Mouse (Mus musculus) forelimb bud, embryonic 11.5 days (tissue): ENCODE data around the gene Pip5k1b.

ENCODE experiments used
- DNase-seq: peaks from one replicate; pipeline ENCODE4 v3.0.0-alpha.2; 2012; ENCODE audit warnings: low read depth, low spot score

The Pip5k1b gene

DNA sequence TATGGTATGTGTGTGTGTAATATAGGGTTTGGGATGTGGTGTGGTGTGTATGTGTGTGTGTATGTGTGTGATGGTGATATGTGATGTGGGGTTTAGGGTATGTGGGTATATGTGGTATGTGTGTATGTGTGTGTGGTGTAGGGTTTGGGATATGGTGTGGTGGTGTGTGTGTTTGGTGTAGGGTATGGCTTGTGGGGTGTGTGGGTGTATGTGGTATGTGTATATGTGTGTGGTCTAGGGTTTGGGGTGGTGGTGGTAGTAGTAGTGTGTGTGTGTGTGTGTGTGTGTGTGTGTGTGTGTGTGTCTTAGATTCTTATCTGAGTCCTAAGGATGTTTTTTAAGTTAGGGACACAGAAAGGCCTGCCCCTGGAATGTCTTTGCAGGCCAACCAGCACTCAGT is 37.3 kb downstream of the Pip5k1b start:
- no peak for DNase-seq

DNA sequence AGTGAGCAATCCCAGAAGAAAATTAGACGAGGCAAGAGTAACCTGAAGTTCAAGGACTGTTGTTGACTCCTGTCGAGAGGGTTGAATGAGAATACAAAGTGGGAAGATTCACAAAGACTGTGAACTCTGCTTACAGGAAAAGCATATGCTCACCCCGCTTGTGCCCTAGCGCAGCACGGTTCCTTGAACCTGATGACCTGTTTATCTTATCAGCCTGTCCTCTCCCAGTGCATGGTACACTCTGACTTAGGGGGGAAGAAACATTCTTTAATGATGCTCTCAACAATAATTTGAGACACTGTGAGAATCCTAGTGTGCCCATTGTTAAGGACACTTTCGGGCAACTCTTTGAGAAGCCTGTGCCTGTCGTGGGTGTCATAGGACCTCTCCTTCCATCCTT is 38.6 kb downstream of the Pip5k1b start:
- DNase-seq, result no peak

DNA sequence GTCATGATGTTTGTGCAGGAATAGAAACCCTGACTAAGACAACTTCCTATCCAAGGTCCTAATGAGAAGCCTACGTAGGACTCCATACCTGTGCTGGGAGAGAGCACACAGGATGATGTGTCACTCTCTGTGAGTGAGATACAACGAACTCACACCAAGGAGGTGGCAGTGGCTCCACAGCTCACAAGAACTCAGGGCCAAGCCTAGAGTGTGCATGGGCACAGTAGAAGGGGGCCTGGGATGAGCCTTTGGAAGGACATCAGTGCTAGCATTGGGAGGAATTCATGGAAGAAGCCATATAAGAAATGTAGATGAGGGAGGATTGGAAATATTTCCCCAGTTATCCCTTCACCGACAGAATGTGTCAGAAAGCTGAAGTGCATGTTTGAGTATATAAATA is 39.7 kb downstream of the Pip5k1b start:
- no peak for DNase-seq

DNA sequence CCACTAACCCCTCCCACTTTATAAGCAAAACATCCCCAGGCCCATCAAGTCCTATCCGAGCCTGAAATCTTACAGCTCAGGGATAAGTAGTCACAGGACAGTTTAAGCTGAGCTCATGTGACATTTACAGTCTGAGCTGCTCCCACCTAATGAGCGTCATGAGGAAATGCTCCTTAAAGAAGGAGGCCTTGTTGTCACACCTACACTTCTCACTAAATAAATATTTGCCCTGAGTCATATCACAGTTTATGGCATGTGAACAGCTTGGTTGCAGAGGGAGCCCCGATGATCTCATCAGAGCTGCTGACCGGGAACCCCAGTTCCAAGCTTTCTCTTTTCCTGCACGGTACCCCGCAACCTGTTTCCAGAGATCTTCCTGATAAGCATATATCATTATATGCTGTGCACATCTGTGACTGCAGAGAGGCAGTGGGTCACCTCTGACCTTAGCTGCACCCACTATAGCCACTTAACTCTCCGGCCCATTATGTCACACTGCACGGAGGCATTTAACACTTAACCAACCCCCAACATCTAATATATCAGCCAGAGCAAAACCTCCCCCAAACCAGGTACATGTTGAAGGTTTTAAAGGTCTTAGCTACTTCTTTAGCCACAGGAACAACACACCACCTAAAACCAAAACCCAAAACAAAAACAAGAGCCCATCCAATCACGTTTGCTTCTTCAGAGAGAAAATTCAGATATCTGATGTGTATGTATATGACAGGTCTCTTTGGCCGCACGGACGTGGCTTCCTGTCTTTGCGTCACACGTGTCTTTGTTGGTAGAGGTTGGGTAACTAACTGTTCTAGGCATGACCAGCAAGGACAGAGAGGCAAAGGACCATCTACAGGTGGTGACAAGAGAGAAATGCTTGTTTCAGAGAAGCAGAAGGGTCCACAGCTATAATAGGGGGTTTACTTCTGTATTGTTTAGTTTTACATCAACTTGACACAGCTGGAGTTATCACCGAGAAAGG is 40.7 kb downstream of the Pip5k1b start:
- DNase-seq, result no peak

DNA sequence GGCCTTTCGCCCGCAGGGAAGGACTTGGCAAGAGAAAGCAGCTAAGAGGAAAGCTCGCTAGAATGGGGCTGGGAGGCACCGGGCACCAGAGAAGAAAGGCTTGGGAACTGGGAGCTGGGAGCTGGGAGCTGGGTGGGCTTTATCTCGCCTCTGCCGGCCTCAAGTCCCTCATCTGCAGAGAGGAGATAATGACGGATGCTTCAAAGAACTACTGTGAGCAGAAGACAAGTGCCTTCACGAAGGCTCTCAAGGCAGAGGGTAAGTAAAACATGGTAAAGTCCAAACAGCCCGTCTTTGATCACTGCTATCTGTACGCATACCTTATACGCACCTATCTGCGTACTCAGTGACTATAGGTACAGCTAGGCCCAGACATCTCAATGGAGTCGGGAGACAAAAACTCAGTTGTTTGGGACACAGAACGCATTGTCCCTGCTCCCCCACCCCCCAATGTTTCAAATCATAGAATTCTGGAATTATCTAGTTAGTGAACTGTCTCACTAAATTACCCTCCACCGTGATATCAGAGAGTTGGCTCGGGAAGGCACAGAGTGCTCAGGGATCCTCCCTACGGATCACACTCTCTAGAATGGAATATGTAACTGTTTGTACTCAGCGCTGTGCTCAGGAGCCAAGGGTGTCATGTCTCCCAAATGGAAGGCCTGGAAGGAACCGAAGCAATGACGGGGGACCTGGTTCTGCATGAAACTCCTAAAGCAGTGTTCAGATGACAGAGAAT is 42.4 kb downstream of the Pip5k1b start:
- no peak for DNase-seq

DNA sequence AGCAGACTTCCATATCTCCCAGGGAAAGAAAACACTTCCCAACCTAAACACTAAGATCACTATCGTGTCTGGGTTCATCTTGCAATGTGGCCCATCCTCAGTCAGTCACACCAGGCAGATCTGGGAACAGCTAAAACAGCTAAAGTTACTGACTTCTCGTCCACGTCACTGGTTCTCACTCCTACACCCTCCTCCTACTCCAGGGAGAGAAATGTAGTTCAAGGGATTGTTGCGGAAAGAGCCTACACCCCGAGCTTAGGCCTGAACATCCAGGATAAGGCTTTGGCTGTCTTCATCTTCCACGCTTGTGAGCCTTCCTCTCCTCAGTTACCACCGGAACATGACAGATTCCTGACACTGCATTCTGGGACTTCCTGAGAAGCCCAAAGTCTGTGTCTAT is 43.7 kb downstream of the Pip5k1b start:
- no peak for DNase-seq

DNA sequence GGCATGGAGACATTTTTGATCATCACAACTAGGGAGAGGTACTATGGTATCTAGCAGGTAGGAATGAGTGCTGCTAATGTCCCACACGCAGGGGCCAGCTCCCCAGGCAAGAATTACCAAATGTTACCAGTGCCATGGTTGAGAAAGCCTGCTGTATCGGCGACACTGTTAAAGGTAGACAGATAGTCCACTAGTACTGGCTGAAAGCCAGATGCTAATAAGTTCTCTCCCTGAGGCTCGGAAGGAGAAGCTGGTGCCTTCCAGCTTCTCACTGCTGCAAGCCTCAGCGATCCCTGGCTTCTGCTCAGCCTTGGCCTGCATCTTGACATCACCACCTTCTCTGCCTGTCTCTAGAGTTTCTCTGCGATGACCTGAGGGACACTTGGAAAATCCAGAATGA is 46.3 kb downstream of the Pip5k1b start:
- DNase-seq, result no peak

DNA sequence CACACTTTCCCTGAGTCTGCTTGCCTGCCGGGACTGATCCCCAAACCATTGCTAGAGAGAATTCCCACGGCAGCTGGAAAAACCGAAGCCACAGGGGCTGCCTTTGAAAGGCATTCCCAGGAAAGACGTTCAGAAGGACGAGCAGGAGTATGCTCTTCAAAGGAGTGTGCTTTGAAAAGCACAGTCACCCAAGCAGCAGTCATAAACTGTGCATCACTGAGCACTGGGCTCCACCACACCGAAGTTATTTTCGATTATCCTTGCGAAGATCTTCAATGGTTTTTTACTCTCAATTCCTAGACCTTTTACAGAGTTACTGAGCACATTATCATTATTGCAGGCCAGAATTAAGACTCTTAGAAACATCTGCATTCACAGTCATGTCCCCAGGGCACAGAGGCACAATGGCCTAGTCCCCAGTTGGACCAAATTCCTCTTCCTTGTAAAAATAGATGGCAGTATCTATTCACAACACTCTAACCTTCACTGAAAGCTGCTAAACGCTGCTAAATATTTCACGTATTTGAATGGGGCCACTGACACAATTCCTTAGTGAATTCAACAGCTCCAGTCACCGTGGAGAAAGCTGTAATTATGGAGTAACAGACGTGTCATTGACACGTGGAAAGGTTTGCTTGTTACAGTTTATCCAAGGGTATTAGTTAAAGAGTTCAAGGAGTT is 47.4 kb downstream of the Pip5k1b start:
- DNase-seq, result no peak

DNA sequence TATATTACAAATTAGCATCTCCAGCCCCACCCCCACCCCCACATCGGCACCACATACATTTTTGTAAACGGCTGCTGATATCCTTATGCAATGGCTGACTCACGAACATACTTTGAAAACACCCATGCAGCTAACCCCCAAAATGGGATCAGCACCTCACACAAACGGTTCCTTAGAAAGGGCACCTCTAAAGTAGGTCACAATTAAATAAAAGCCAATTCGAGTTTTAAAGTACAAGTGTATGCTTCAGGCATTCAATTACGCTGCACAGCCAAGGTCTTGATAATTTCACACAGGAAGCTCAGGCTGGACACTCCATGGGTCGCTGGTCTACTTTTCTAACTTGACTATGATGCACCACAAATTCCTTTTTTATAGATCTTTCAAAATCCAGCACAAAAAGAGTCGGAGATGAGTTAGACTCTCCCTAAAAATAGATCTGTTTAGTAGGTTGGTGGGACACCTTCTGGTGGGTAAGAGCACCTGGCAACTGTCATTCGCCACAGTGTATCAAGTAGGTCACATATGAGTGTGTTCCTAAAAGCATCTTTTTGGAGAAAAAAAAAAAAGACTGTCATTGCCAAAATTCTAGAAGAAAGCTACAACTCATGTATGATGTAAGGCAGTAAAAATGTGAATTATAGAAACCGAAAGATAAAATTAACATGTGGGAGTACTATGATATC is 52.8 kb downstream of the Pip5k1b start:
- DNase-seq, result no peak

DNA sequence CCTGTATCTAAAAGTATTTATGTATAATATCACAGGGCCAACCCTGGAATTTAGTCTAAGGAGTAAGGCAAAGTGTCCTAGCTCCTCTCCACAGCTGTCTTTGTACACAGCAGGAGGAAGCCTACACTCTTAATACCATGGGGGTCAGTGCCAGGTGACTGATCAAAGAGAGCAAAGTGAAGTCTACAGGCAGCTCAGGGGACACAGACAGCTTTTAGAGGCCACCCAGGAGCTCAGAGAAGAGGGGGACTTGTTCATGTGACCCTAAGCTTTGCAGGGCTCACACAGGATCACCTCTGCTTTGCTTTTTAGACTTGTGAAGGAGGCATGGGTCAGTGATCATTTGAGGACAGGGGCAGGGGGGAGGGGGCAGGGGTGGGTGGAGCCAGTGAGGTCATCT is 54.1 kb downstream of the Pip5k1b start:
- no peak for DNase-seq

DNA sequence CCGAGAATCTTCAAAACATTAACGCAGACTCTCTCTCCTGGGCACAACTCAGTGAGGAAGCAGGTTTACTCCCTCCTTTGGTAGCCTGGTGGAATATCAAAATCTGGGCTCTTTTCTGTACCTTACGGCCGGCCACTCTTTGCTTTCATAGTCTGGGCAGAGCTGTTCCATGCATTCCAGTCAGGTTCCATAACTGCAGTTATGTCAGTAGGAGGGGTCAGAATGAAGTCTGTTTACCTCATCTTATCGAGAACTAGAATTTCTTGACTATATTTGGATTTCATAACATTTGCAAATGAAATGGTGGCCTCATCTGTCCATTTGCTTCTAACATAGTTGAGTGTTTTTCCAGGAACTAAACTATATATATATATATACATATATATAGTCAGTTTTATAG is 55.2 kb downstream of the Pip5k1b start:
- no peak for DNase-seq

DNA sequence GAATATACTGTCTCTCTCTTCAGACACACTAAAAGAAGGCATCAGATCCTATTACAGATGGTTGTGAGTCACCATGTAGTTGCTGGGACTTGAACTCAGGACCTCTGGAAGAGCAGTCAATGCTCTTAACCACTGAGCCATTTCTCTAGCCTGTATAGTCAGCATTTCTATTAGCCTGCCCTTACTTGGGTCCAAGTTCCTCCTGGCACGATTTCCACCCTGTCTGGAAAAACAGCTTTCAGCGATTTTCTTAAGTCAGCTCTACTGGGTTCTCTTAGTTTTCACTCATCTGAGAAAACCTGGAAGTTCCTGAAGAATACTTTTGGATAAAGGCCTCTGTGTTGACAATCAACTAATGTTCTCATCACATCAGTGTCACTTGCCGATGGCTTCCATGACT is 56.4 kb downstream of the Pip5k1b start:
- no peak for DNase-seq

DNA sequence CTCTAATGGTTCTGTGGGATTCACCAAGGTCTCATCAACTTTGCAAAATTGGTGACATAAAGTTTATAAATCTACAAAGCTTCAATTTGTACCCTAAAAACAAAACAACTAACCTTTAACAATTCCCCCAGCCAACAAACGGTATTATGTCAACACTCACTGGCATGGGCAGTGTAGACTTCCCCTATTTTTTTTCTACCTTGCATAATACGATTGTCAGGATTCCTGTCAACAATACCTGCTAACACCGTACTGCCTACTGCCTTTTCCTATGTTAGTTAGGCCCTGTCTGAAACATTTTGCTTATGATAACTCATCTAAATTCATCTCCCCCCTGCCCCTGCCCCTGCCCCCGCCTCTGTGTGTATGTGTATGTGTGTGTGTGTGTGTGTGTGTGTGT is 61.8 kb downstream of the Pip5k1b start:
- DNase-seq, result no peak

DNA sequence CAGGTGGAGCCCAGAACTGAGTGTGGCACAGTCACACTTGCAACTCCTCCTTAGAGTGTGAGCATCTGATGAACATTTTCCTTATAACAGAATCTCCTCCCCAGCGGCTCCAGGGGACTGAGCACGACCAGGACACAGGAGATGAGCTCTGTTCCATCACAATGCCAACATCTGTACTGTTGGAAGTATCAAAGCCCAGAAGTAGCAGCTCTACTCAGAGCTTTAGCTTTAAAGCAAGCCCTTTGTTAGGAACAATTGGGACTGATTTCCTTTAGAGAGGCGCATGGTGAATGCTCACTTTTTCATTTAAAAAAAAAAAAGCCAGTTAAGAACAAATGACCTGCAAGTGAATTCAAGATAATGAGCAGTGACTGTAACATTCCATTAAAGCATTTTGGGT is 63.8 kb downstream of the Pip5k1b start:
- no peak for DNase-seq

DNA sequence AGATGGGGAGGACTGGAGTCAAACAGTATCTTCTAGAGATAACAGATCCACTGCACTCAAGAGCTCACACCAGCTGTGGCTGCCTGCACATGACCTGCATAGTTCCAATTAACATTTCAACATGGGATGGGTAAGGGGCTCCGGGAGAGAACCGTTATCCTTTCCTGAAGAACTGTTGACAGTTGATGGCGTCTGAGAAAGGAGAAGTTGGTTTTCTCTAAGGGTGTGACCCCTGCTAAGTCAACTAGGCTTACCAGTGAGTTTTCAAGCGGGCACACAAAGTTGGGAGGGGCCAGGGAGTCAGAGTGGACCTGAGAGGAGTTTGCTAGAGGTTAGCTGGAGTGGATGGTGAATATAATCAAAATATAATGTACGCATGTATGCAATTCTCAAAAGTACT is 65.4 kb downstream of the Pip5k1b start:
- DNase-seq, result no peak

DNA sequence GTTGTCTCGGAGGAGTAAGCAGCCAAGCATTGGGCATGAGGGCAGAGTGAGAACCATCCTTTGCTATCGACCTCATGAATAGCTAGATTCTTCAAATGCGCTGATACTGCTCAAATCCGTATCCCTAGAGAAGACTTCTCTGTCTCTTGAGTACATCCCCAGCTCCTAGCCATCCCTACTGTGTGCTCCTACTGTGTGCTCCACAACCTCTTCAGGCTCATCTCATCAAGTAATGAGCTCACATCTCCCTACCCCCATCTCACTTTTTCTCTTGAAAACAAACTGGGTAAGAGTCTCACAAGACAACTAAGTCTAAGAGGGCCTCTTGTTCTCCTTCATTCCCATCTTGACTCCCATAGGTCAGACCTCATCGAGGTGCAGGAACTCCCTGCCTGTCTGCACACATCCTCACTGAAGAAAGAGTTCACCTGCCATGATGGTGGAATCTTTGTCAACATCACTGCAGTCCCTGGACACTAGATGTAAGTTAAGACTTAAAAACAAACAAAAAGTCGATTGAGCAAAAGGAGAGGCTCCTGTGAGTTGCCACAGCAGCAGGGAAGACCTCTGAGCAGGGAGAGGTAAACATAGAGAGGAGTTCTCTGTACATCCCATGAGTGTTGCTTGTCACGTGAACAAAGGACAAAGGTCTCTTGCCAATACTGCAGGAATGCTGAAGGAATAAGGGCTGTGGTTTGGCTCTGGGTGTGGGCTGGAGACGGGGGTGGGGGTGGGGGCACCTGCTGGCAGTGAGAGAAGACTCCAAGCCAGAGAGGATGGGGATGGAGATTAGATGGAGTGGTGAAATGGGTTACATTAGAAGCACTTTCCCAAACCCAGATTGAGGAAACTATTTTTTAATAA is 69.0 kb downstream of the Pip5k1b start:
- no peak for DNase-seq

DNA sequence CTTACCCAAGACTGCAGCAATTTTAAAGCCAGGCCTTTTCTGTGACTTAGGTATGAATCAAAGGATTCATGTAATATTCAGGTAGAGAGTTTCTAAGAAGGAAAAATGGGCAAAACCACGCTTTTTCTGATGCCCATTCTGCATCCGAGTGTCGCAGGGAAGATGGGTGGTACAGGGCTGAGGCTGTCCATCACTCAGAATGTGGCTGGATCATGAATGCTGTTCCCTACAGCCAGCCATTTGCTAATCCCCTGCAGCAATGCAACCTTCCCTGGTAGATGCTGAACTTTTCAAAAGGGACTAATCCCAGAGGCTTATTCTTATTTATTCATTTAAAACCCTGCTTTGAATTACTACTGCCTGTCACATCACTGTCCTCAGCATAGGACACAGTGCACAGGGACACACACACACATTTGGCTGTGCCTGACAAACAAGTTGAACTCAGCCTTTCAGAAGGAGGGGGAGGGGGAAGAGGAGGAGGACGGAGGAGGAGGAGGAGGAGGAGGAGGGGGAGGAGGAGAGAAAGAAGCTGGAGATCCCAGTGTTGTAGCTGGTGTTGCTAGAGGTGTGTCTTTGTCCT is 71.0 kb downstream of the Pip5k1b start:
- no peak for DNase-seq

DNA sequence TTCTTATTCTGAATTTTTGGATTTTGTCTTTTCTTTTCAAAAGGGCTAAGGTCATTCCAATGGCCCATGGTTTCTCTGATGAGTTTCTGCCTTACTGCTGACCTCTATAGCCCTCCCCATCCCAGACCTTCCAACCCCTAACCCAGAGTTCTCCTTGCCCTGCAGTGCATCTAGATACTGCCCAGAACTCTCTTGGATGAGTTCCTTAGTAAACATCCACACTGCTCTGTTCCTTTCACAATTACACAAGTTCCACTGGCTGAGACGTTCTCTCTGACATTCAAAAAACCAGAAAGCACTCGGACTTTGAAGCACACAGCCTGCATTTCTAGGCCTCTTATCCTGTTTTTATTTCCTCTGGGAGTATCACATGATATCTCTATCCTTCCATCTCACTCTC is 74.8 kb downstream of the Pip5k1b start:
- DNase-seq, result no peak

DNA sequence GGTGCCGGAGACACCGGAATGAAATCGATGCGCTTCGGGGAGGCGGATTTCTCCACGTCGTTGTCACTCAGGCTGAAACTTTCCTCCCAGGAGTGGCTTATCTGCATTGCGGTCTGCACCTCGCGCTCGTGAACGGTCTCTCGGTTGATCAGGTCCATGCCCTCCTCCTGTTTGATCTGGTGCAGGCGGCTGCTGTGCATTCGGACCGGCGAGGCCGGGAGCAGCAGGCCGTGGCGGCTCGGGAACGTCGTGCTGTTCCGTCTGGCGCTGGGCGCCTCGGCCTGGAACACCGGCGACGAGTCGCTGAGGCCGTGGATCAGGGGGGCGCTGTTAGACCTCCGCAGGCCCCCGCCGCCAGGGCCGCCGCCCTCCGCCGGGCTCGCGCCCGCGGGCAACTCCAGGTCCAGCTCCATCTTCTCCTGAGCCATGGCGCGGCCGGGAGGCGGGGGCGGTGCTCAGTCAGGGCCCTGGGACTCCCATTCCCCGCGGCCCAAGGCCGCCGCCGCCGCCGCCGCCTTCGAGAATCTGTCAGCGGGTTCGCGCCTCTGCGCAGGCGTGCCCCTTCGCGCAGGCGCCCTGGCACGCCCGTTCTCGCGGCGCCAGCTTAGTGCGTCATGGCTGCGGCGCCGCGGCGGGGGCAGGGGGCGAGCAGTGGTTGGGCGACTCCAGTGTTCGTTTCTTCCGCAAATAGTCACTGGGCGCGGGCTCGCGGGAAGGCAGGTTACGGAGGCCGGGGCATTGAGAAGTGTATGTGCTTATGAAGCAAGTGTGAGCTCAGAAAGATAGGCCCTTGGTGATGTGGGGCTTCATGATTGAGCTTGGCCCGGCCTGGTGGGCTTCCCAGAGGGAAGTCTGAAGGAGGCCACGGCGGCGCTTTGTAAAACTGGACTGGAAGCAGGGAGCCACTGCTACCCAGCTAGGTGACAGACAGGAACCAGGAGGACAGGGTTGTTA is 78.5 kb downstream of the Pip5k1b start, which contains the start of gene Fam122a:
TSS of gene Fam122a (minus strand) at position 428 of the 954 bp plus-strand sequence.
- peak; percentile 94 for DNase-seq
